Comparison of ENCODE assay signal across 8 mouse cellular contexts in the genomic region with DNA sequence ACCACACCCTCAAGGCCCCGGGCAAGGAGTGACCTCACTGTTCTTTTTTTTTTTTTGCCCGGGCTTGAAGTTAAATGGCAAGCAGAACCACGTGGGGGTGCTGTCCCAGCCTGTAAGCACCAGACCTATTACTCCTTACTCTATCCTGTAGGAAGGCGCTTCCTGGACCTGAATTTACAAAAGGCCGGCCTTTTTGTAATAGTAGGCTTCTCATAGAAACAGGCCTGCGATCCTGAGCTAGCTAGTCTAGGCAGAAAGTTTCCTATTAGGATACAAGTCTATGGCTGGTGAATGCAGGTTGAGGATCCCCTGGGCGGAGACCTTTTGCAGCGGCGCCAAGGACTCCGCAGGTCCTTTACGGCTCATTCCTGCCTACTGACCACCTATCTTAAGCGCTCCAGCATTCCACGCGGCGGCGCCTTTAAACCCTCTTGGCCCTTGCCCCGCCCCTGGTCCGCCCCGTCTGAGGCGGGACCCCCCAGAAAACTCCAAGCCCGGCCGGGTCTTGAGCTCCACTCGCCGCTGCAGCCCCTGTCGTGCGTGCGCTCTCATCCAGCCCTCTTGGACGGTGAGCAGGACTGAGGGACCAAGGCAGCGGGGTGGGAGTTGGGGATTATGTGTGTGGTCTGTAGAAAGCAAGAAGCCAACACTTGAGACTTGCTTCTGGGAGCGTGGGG. TPM values are rescaled to one million over a fixed set of nuclear protein-coding genes. Genes with fewer than 3 reads are reported as not detected.
DNase-seq lines count a peak whose midpoint lies in the region; ATAC-seq and TF ChIP-seq lines count a peak whose summit lies in the region.

A gene (plus strand): TSS at position 283 of the 677 bp plus-strand sequence.

- no peaks in the 10 kb centered on the region for H3K9me3 ChIP-seq in lung, embryonic 14.5 days (ENCODE audit: low read depth, low read length)
- no peaks in the 10 kb centered on the region for H3K9me3 ChIP-seq in neural tube, embryonic 15.5 days (replicated peaks)

- no peaks in the 10 kb centered on the region for H3K79me2 ChIP-seq in heart, adult 2 months (replicated peaks; ENCODE audit: control insufficient read depth, insufficient read depth, low read length)

- H3K4me2 ChIP-seq in lung, embryonic 14.5 days, result peak within 1 kb of the TSS; percentile 79
- H3K4me2 ChIP-seq in neural tube, embryonic 15.5 days, result peak within 1 kb of the TSS; percentile 57

- peaks cover 14% of the 10 kb centered on the region for H3K4me1 ChIP-seq in heart, adult 2 months (ENCODE audit: control insufficient read depth, insufficient read depth, low read length)
- peaks cover 20% of the 10 kb centered on the region for H3K4me1 ChIP-seq in kidney, adult 2 months (ENCODE audit: control insufficient read depth, insufficient read depth, low read length)
- peaks cover 30% of the 10 kb centered on the region for H3K4me1 ChIP-seq in lung, embryonic 14.5 days (ENCODE audit: insufficient read depth)
- peaks cover 52% of the 10 kb centered on the region for H3K4me1 ChIP-seq in neural tube, embryonic 15.5 days

- peak within 1 kb of the TSS; percentile 96 for H3K9ac ChIP-seq in heart, adult 2 months (ENCODE audit: low read depth, low read length)
- H3K9ac ChIP-seq in lung, embryonic 14.5 days, result peak within 1 kb of the TSS; percentile 85
- peak within 1 kb of the TSS; percentile 42 for H3K9ac ChIP-seq in neural tube, embryonic 15.5 days (replicated peaks)

- WGBS in heart, adult 2 months, result 4% methylated on average over 30 of the region's 30 CpGs
- 2% methylated on average over 30 of the region's 30 CpGs for WGBS in kidney, adult 2 months
- WGBS in lung, embryonic 14.5 days, result 2% methylated on average over 30 of the region's 30 CpGs
- 2% methylated on average over 30 of the region's 30 CpGs for WGBS in neural tube, embryonic 15.5 days

- TF ChIP-seq POLR2A in heart, adult 2 months (IDR thresholded peaks at IDR 0.05; ENCODE audit: insufficient read depth, low read depth, low read length), result peak; percentile 99
- TF ChIP-seq POLR2A in kidney, adult 2 months (IDR thresholded peaks at IDR 0.05; ENCODE audit: low read depth, low read length), result peak; percentile 92

- peak; percentile 64 for ATAC-seq in lung, embryonic 14.5 days (ENCODE audit: insufficient read depth)
- peak; percentile 28; the same call in 1 of the 2 replicates for ATAC-seq in neural tube, embryonic 15.5 days (ENCODE audit: low FRiP score)

- intact Hi-C loops in left cerebral cortex, postnatal 14 days (cut with DNase I), result loop anchor here (10.0 kb wide), 1 partner anchor 895 kb away; no protein-coding TSS in a partner anchor
- intact Hi-C loops in heart, adult 2 months (cut with DNase I), result loop anchor here (1.0 kb wide), 1 partner anchor 25 kb away; no protein-coding TSS in a partner anchor

- peak within 1 kb of the TSS; percentile 96 for H3K27ac ChIP-seq in heart, adult 2 months
- H3K27ac ChIP-seq in kidney, adult 2 months (ENCODE audit: insufficient read depth, low read depth, low read length), result peak within 1 kb of the TSS; percentile 86
- peak within 1 kb of the TSS; percentile 94 for H3K27ac ChIP-seq in lung, embryonic 14.5 days (ENCODE audit: low read depth)
- peak within 1 kb of the TSS; percentile 71 for H3K27ac ChIP-seq in neural tube, embryonic 15.5 days (replicated peaks)

- TF ChIP-seq EP300 in heart, adult 2 months (IDR thresholded peaks at IDR 0.05; ENCODE audit: insufficient read depth, low read depth, low read length), result 0 out of 2 replicates have a peak, but pooled peaks have one; percentile 45

- DNase-seq in left cerebral cortex, postnatal 14 days (ENCODE audit: low spot score in 2 of 2), result peak in 1 of 2 experiments; percentile 33
- no peak for DNase-seq in left cerebral cortex, adult 18-20 months (ENCODE audit: low spot score in 2 of 2)
- DNase-seq in embryo, embryonic 9.5 days (ENCODE audit: extremely low spot score), result peak; percentile 83
- DNase-seq in heart, adult 2 months, result peak; percentile 94 to 95
- DNase-seq in kidney, adult 2 months, result peak; percentile 94
- peak; percentile 93 for DNase-seq in lung, embryonic 14.5 days
- DNase-seq in urinary bladder, adult 2 months (ENCODE audit: low spot score), result peak; percentile 75

- H3K36me3 ChIP-seq in heart, adult 2 months (ENCODE audit: control insufficient read depth, insufficient read depth, low read length), result 0 out of 2 replicates have a peak, but pooled peaks cover 2% of the 10 kb centered on the region
- no peaks in the 10 kb centered on the region for H3K36me3 ChIP-seq in kidney, adult 2 months (ENCODE audit: control insufficient read depth, insufficient read depth, low read length)
- peaks cover 26% of the 10 kb centered on the region for H3K36me3 ChIP-seq in lung, embryonic 14.5 days (ENCODE audit: insufficient read depth)
- H3K36me3 ChIP-seq in neural tube, embryonic 15.5 days, result peaks cover 18% of the 10 kb centered on the region

- TF ChIP-seq CTCF in heart, adult 2 months (IDR thresholded peaks at IDR 0.05), result peak; percentile 57
- TF ChIP-seq CTCF in kidney, adult 2 months (conservative IDR thresholded peaks at IDR 0.05; ENCODE audit: insufficient read depth, insufficient read length, low read depth, low read length), result 0 out of 2 replicates have a peak, but pooled peaks have one; percentile 21
- TF ChIP-seq CTCF in lung, embryonic 14.5 days (IDR thresholded peaks at IDR 0.05; ENCODE audit: low read depth), result peak; percentile 43; the same call in 1 of the 2 replicates

- H3K4me3 ChIP-seq in heart, adult 2 months, result peak within 1 kb of the TSS; percentile 72
- peak within 1 kb of the TSS; percentile 75 for H3K4me3 ChIP-seq in kidney, adult 2 months (ENCODE audit: insufficient read depth, low read depth, low read length)
- H3K4me3 ChIP-seq in lung, embryonic 14.5 days (ENCODE audit: low read depth, low read length), result peak within 1 kb of the TSS; percentile 79
- H3K4me3 ChIP-seq in neural tube, embryonic 15.5 days (replicated peaks), result peak within 1 kb of the TSS; percentile 43

- H3K27me3 ChIP-seq in heart, adult 2 months (ENCODE audit: control insufficient read depth, insufficient read depth, low read length), result no peaks in the 10 kb centered on the region
- H3K27me3 ChIP-seq in kidney, adult 2 months (replicated peaks; ENCODE audit: control insufficient read depth, insufficient read depth, low read length), result no peaks in the 10 kb centered on the region
- no peaks in the 10 kb centered on the region for H3K27me3 ChIP-seq in lung, embryonic 14.5 days (ENCODE audit: insufficient read depth, low read length)
- H3K27me3 ChIP-seq in neural tube, embryonic 15.5 days (replicated peaks), result peaks cover 37% of the 10 kb centered on the region

RNA-seq across cellular contexts. Expression of the gene that starts here (rescaled TPM):
- 10 to 100 TPM; 12.3 to 15.1 TPM for total RNA-seq in left cerebral cortex, postnatal 14 days (2021)
- 10 to 100 TPM in 1 of 2 experiments, 1 to 10 TPM in 1; 8.2 to 12.3 TPM for total RNA-seq in left cerebral cortex, adult 18-20 months (2021)
- 10 to 100 TPM; 65.5 to 77.8 TPM for total RNA-seq in heart, adult 2 months (2021)
- 131 and 152 TPM in 2 replicates for polyA plus RNA-seq in heart, adult 2 months (2012; rRNA removed)
- 202 and 286 TPM in 2 replicates for polyA plus RNA-seq in kidney, adult 2 months (2012; rRNA removed)
- 395 and 407 TPM in 2 replicates for polyA plus RNA-seq in lung, embryonic 14.5 days (2014; fragmentation: Nextera tagmentation; extraction: Ambion mirVana)
- 140 and 198 TPM in 2 replicates for polyA plus RNA-seq in neural tube, embryonic 15.5 days (2015; fragmentation: Nextera tagmentation; extraction: Ambion mirVana)
- 139 and 175 TPM in 2 replicates for polyA plus RNA-seq in urinary bladder, adult 2 months (2012; rRNA removed)

Comparison
In these comparisons a context has a peak if more than half of its experiments do, and no peak if none do; other contexts are left out.
1. RNA of the gene that starts here (total RNA-seq): 65.5 to 77.8 TPM in heart, adult 2 months; 12.3 to 15.1 TPM in left cerebral cortex, postnatal 14 days and 8.2 to 12.3 TPM in left cerebral cortex, adult 18-20 months; every median in the first group is over 4 times any median in the second.
2. DNase-seq: peak in embryo, embryonic 9.5 days (single experiment), heart, adult 2 months (2 of 2), kidney, adult 2 months (single experiment), lung, embryonic 14.5 days (single experiment) and urinary bladder, adult 2 months (single experiment); none in left cerebral cortex, adult 18-20 months (0 of 2).
3. H3K9ac ChIP-seq: peak in every context shown above with its lines; median percentile 96 in heart, adult 2 months; 85 in lung, embryonic 14.5 days; 42 in neural tube, embryonic 15.5 days.
4. Peak in every context shown above with its lines, with median percentiles within 50 percentile points of each other: H3K27ac ChIP-seq, H3K4me3 ChIP-seq and CTCF ChIP-seq.